Mouse (Mus musculus) kidney, adult 2 months (tissue): Measurements from ENCODE around the gene Ttn.

Experiments used
- CTCF ChIP-seq: fragments of 200-500 bp; conservative IDR thresholded peaks from 2 replicates; pipeline ENCODE4 v1.5.1; 2011; ENCODE audit warnings: low read depth, mild to moderate bottlenecking, control low read depth, low read length, moderate library complexity, mixed read lengths; ENCODE audit not compliant: insufficient read depth, insufficient read length
- POLR2A ChIP-seq: fragments of 200-500 bp; IDR thresholded peaks from one replicate; pipeline ENCODE4 v1.6.1; 2011; ENCODE audit warnings: low read depth, low read length, control low read depth

DNA sequence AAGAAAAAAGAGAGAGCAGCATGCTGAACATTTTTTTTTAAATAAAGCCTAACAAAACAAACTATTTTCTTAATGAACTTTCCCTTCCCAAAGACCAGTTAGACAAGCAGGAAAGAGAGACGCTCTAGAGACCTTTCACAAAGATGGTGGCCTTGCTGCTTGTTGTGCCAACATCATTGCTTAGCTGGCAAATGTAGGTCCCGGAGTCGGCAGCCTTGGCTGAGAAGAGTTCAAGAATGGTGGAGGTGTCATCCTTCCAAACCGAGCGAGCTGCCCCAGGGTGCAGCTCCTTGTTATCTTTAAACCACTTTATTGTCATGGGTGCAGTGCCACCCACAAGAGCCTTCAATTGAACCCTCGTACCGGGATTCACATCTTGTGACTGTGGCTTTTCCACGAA is 85.4 kb downstream of the Ttn start:
- TF ChIP-seq CTCF (no peak), POLR2A (no peak)
